Mouse (Mus musculus): ENCODE results near the gene Gm572. TPM values are rescaled to one million over a fixed set of nuclear protein-coding genes. Genes with fewer than 3 reads are reported as not detected.

The Gm572 gene
- polyA plus RNA-seq (2012; rRNA removed), result 0.13 TPM in 1 of 2 replicates, not detected in the other

GRCm38 (mm10) chr4:148643291-148644156 lies at the start of gene Gm572:
Gene Gm572 (plus strand): TSS chr4:148643317.

GRCm38 (mm10) chr4:148602357-148603120 lies 40.6 kb upstream of the Gm572 start, which contains the start of gene Masp2:
Gene Masp2 (plus strand): TSS chr4:148602554.

GRCm38 (mm10) chr4:148626623-148627185 lies 16.4 kb upstream of the Gm572 start, which contains the start of gene Tardbp:
Gene Tardbp (minus strand): TSS chr4:148627019.

Other genes starting within 250 kb of the Gm572 start
- gene Ubiad1, start 198.5 kb upstream of the Gm572 start, polyA plus RNA-seq (2012; rRNA removed), result 29.7 and 34.3 TPM in 2 replicates
- 26.5 and 30.3 TPM in 2 replicates for gene Mtor, start 194.7 kb upstream of the Gm572 start, polyA plus RNA-seq (2012; rRNA removed)
- gene Angptl7, start 142.9 kb upstream of the Gm572 start, polyA plus RNA-seq (2012; rRNA removed), result 3.7 and 3.8 TPM in 2 replicates
- 27.9 and 31.4 TPM in 2 replicates for gene Exosc10, start 84.9 kb upstream of the Gm572 start, polyA plus RNA-seq (2012; rRNA removed)
- gene Srm, start 51.8 kb upstream of the Gm572 start, polyA plus RNA-seq (2012; rRNA removed), result 161 and 175 TPM in 2 replicates
- 5.7 and 7.4 TPM in 2 replicates for gene Masp2, start 40.8 kb upstream of the Gm572 start, polyA plus RNA-seq (2012; rRNA removed)
- gene Tardbp, start 16.3 kb upstream of the Gm572 start, polyA plus RNA-seq (2012; rRNA removed), result 15.8 and 39.9 TPM in 2 replicates
- 16.2 and 16.4 TPM in 2 replicates for gene Casz1, start 161.1 kb downstream of the Gm572 start, polyA plus RNA-seq (2012; rRNA removed)

Measured in ovary, adult 2 months (tissue).